Mouse (Mus musculus): ENCODE data around the gene Dnmt3b. TPM values are rescaled to one million over a fixed set of nuclear protein-coding genes. Genes with fewer than 3 reads are reported as not detected.
A peak's percentile ranks its signal among the peaks of the same experiment; 100 is the strongest.
"Not testable (repeated sequence)": the region's sequence is repeated elsewhere in the genome, so short reads cannot be mapped to it uniquely, and the experiment has no call there.

Dnmt3b gene
- polyA plus RNA-seq, 1 experiment from 2014 or later: 13.3 TPM

DNA sequence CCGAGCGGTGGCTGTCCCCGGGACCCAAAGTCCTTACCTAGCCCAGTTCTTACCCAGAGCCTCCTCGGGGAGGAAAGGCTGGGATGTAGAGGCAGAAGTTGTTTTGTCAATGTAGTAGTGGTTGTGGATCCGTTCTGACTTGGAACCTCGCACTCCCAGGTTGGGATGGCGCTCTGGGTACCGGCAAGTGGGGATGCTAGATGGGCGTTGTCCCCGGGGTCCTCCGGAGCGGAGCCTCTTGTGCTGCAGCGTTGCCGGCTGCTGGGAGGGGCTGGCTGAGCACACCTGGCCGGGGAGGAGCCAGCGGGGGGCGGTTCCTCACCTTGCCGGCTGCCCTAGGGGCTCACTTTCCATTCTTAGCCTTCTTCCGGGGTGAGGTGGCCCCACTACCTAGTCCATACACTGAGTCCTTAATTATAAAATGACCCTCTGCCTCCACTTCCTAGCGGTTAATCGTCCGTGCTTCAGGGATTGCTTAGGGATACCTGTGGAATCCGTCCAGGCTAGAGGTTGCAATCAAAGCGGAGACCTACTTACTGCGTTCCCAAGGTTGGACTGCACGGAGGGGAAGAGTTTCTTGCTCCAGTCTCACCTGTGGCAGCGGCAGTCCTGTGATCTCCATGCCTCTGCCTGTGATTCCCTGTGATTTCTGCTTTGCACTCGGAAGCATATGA, 901 bp downstream of the Dnmt3b start:
- ATAC-seq (ENCODE audit: insufficient read depth, low FRiP score, low TSS enrichment) (peak; percentile 16; the same call in 1 of the 2 replicates), DNase-seq (ENCODE audit: low spot score) (peak; percentile 15)
- Histone ChIP-seq H3K4me3 (ENCODE audit: low read depth, low read length) (peak overlapping the region; percentile 76), H3K9me3 (ENCODE audit: control insufficient read depth, low read length) (no peaks in the 10 kb centered on the region), H3K4me1 (ENCODE audit: control insufficient read depth, insufficient read depth, low read length) (peaks cover 9% of the 10 kb centered on the region), H3K36me3 (ENCODE audit: control insufficient read depth, insufficient read depth, low read length) (no peaks in the 10 kb centered on the region), H3K4me2 (ENCODE audit: low read depth) (peak overlapping the region; percentile 95), H3K27ac (ENCODE audit: low read depth, low read length) (no peak overlapping the region), H3K27me3 (ENCODE audit: control insufficient read depth, insufficient read depth, low read length) (no peaks in the 10 kb centered on the region), H3K9ac (ENCODE audit: low read length) (peak overlapping the region; percentile 84)
- WGBS: 2% methylated on average over 28 of the region's 28 CpGs

DNA sequence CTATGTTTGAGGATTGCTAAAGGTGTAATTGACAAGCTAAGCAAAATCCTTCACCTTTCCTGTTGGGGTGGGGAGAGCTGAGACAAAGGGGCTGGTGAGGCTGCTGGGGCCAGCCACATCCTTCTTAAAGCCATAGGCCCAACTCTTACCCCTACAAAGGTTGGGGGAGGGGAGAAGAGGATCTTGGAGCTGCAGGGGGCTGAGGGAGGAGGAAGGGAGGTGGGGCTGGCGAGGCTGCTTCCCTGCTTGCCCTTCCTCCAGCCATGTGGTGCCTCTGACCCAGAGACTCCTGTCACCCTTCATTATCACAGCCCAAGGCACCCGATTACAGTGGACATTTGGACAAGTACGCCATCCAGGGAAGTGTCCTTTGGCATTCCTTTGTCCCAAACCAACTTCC, 2.4 kb downstream of the Dnmt3b start:
- H3K4me2 ChIP-seq (ENCODE audit: low read depth): no peak overlapping the region
- H3K4me1 ChIP-seq (ENCODE audit: control insufficient read depth, insufficient read depth, low read length): peaks cover 9% of the 10 kb centered on the region
- DNase-seq (ENCODE audit: low spot score) (no peak), ATAC-seq (ENCODE audit: insufficient read depth, low FRiP score, low TSS enrichment) (no peak)
- no peak overlapping the region for H3K27ac ChIP-seq (ENCODE audit: low read depth, low read length)
- no peak overlapping the region for H3K4me3 ChIP-seq (ENCODE audit: low read depth, low read length)
- H3K9me3 ChIP-seq (ENCODE audit: control insufficient read depth, low read length): no peaks in the 10 kb centered on the region
- H3K36me3 ChIP-seq (ENCODE audit: control insufficient read depth, insufficient read depth, low read length): no peaks in the 10 kb centered on the region
- no peak overlapping the region for H3K9ac ChIP-seq (ENCODE audit: low read length)
- H3K27me3 ChIP-seq (ENCODE audit: control insufficient read depth, insufficient read depth, low read length): no peaks in the 10 kb centered on the region
- WGBS: 23% methylated on average over 3 of the region's 3 CpGs

DNA sequence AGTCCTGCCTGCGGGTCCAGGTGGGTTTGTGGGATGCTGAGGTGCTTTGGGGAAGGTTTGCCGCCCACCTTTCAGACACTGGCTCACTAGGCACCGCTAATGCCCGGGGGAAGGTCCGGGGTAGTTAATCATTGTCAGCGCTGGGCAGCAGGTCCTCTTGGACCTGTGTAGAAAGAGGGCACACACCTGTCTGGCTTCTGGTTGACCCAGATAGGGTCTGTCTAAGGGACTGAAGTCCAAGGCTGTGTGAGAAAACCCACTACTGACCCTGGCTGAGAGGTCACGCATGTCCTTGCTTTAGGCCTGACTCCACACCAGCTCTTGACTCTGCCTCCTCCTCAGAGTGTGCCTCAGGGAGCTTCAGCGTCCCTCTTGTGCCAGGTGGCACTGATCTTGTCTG, 8.4 kb downstream of the Dnmt3b start:
- H3K4me3 ChIP-seq (ENCODE audit: low read depth, low read length); H3K36me3 ChIP-seq (ENCODE audit: control insufficient read depth, insufficient read depth, low read length); H3K27ac ChIP-seq (ENCODE audit: low read depth, low read length); DNase-seq (ENCODE audit: low spot score); H3K4me1 ChIP-seq (ENCODE audit: control insufficient read depth, insufficient read depth, low read length); H3K4me2 ChIP-seq (ENCODE audit: low read depth); H3K9me3 ChIP-seq (ENCODE audit: control insufficient read depth, low read length); ATAC-seq (ENCODE audit: insufficient read depth, low FRiP score, low TSS enrichment); H3K9ac ChIP-seq (ENCODE audit: low read length); H3K27me3 ChIP-seq (ENCODE audit: control insufficient read depth, insufficient read depth, low read length): not testable (repeated sequence)
- 85% methylated on average over 6 of the region's 8 CpGs for WGBS

DNA sequence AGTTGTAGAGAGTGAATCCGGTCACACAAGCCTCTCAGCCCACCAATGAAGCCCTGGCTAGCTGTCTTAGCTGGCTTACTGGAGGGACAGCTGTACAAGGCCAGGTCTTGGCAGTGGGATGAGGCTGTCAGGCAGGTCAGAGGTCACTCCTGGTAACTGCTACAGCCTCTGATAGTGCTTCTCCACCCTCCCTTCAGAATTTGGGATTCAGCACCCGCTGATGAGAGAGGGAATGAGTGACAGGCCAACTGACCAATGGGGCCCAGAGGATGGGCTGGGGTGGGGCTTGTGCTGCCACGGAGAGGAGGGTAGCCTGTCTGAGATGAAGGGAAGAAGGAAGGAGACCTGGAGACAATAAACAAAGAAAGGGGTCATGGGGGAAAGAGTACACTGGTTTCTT, 11.4 kb downstream of the Dnmt3b start:
- DNase-seq (ENCODE audit: low spot score) (no peak), ATAC-seq (ENCODE audit: insufficient read depth, low FRiP score, low TSS enrichment) (no peak)
- H3K27ac ChIP-seq (ENCODE audit: low read depth, low read length): no peak overlapping the region
- H3K27me3 ChIP-seq (ENCODE audit: control insufficient read depth, insufficient read depth, low read length): no peaks in the 10 kb centered on the region
- no peak overlapping the region for H3K4me2 ChIP-seq (ENCODE audit: low read depth)
- no peak overlapping the region for H3K4me3 ChIP-seq (ENCODE audit: low read depth, low read length)
- no peak overlapping the region for H3K9ac ChIP-seq (ENCODE audit: low read length)
- 67% methylated on average over 3 of the region's 3 CpGs for WGBS
- H3K36me3 ChIP-seq (ENCODE audit: control insufficient read depth, insufficient read depth, low read length): peaks cover 2% of the 10 kb centered on the region; the same call in 1 of the 2 replicates
- no peaks in the 10 kb centered on the region for H3K9me3 ChIP-seq (ENCODE audit: control insufficient read depth, low read length)
- no peaks in the 10 kb centered on the region for H3K4me1 ChIP-seq (ENCODE audit: control insufficient read depth, insufficient read depth, low read length)

DNA sequence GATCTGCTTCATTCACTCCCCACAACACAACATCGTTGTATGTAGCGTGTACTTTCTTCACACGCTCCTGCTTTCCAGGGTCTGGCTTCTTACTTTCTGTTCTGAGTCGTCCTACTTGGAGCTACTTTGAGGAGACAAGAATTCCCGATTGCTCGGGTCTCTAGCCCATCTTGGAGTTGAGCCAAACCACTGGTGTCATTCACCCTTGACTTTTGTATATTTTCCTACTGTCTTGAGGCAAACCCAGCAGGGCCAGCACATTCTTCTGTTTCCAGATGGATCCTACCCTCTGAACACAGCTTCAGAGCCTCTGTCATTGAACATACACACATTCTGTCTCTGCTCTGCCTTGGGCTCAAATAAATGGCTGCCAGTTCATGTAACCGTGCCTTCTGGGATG, 16.2 kb downstream of the Dnmt3b start:
- WGBS: 85% methylated on average over 7 of the region's 7 CpGs
- ATAC-seq (ENCODE audit: insufficient read depth, low FRiP score, low TSS enrichment) (no peak), DNase-seq (ENCODE audit: low spot score) (no peak)
- no peak overlapping the region for H3K4me3 ChIP-seq (ENCODE audit: low read depth, low read length)
- H3K9ac ChIP-seq (ENCODE audit: low read length): no peak overlapping the region
- H3K27ac ChIP-seq (ENCODE audit: low read depth, low read length): no peak overlapping the region
- H3K36me3 ChIP-seq (ENCODE audit: control insufficient read depth, insufficient read depth, low read length): peaks cover 2% of the 10 kb centered on the region; the same call in 1 of the 2 replicates
- H3K4me1 ChIP-seq (ENCODE audit: control insufficient read depth, insufficient read depth, low read length): no peaks in the 10 kb centered on the region
- no peak overlapping the region for H3K4me2 ChIP-seq (ENCODE audit: low read depth)
- no peaks in the 10 kb centered on the region for H3K27me3 ChIP-seq (ENCODE audit: control insufficient read depth, insufficient read depth, low read length)
- no peaks in the 10 kb centered on the region for H3K9me3 ChIP-seq (ENCODE audit: control insufficient read depth, low read length)

DNA sequence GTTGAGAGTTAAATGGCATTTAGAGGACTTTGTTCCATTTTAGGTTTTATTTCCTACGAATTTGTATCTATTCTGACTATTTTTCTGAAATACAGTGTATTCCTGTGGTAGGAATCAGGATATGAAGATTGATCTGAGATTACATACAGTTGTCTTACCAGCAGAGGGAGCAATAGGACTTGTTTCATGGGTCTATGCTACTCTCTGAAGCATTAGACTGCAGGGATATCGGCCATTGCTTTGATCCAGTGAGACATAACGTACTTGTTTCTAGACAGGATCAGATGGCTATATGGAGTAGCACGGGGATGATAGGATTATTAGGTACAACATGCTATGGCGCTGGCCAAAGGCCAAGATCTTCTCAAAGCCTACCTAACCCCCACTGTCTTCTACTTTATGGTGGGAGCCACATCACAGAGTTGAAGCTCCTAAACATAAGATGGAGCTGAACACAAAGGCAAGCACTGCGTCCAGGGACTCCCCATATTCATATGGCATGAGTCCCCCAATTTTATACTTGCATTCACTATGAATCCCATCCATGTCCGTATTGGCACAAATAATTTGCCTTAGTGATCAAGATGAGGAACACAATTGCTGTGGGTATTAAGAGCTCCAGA, 19.6 kb downstream of the Dnmt3b start:
- 76% methylated on average over 7 of the region's 7 CpGs for WGBS
- Histone ChIP-seq H3K27me3 (ENCODE audit: control insufficient read depth, insufficient read depth, low read length) (no peaks in the 10 kb centered on the region), H3K9ac (ENCODE audit: low read length) (no peak overlapping the region), H3K4me2 (ENCODE audit: low read depth) (no peak overlapping the region), H3K9me3 (ENCODE audit: control insufficient read depth, low read length) (no peaks in the 10 kb centered on the region), H3K4me1 (ENCODE audit: control insufficient read depth, insufficient read depth, low read length) (no peaks in the 10 kb centered on the region), H3K36me3 (ENCODE audit: control insufficient read depth, insufficient read depth, low read length) (peaks cover 2% of the 10 kb centered on the region; the same call in 1 of the 2 replicates), H3K27ac (ENCODE audit: low read depth, low read length) (no peak overlapping the region), H3K4me3 (ENCODE audit: low read depth, low read length) (no peak overlapping the region)
- ATAC-seq (ENCODE audit: insufficient read depth, low FRiP score, low TSS enrichment) (no peak), DNase-seq (ENCODE audit: low spot score) (peak; percentile 19)

DNA sequence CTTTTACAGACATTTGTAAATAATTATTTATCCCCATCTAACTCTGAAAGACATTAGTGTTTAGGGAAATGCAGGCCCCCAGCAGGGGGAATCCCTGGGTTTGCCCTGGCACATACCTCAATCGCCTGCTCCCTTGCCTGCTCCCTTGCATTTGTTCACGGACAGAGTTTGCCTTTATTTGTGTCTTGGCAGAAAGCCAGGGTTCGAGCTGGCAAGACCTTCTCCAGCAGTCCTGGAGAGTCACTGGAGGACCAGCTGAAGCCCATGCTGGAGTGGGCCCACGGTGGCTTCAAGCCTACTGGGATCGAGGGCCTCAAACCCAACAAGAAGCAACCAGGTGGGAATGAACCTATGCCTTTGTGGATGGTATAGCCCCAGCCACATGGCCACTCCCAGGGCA, 20.9 kb downstream of the Dnmt3b start:
- Histone ChIP-seq H3K27ac (ENCODE audit: low read depth, low read length) (no peak overlapping the region), H3K4me2 (ENCODE audit: low read depth) (no peak overlapping the region), H3K27me3 (ENCODE audit: control insufficient read depth, insufficient read depth, low read length) (no peaks in the 10 kb centered on the region), H3K36me3 (ENCODE audit: control insufficient read depth, insufficient read depth, low read length) (peaks cover 2% of the 10 kb centered on the region; the same call in 1 of the 2 replicates), H3K9me3 (ENCODE audit: control insufficient read depth, low read length) (no peaks in the 10 kb centered on the region), H3K4me1 (ENCODE audit: control insufficient read depth, insufficient read depth, low read length) (no peaks in the 10 kb centered on the region), H3K9ac (ENCODE audit: low read length) (no peak overlapping the region), H3K4me3 (ENCODE audit: low read depth, low read length) (no peak overlapping the region)
- WGBS: 81% methylated on average over 5 of the region's 5 CpGs
- no peak for DNase-seq (ENCODE audit: low spot score)
- no peak for ATAC-seq (ENCODE audit: insufficient read depth, low FRiP score, low TSS enrichment)

DNA sequence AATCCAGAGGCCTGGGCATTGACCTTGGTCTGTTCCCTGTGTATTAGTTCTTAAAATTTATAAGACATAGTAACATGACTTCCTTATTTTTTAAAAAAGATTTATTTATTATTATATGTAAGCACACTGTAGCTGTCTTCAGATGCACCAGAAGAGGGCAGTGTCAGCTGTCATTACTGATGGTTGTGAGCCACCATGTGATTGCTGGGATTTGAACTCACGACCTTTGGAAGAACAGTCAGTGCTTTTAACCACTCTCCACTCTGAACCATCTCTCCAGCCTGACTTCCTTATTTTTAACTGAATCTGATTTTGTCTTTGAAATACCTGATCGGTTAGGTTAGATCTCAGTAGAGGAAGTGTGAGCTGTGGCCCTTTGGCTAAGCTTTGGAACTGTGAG, 23.4 kb downstream of the Dnmt3b start:
- no peaks in the 10 kb centered on the region for H3K36me3 ChIP-seq (ENCODE audit: control insufficient read depth, insufficient read depth, low read length)

DNA sequence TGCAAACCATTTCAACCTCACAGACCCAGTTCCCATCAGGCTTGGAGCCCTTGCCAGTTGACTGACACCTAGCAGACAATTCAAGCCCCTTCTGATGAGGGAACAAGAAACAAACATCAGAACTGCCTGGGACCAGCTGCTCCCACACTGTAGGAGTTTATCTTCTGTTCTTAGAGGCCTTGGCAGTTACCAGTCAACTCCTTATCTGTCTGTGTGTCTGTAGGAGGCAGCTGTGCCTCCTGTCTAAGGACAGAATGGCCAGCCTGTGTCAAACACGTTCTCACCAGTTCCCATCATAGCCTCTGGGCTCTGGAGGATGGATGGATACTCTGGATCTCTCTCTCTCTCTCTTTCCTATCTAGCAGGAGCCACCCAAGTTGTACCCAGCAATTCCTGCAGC, 26.1 kb downstream of the Dnmt3b start:
- not testable (repeated sequence) for ATAC-seq (ENCODE audit: insufficient read depth, low FRiP score, low TSS enrichment); H3K27me3 ChIP-seq (ENCODE audit: control insufficient read depth, insufficient read depth, low read length); H3K36me3 ChIP-seq (ENCODE audit: control insufficient read depth, insufficient read depth, low read length); H3K4me3 ChIP-seq (ENCODE audit: low read depth, low read length); H3K4me2 ChIP-seq (ENCODE audit: low read depth); H3K27ac ChIP-seq (ENCODE audit: low read depth, low read length); H3K9me3 ChIP-seq (ENCODE audit: control insufficient read depth, low read length); DNase-seq (ENCODE audit: low spot score); H3K4me1 ChIP-seq (ENCODE audit: control insufficient read depth, insufficient read depth, low read length); H3K9ac ChIP-seq (ENCODE audit: low read length)
- whole genome bisulfite sequencing: 100% methylated on average over 1 of the region's 1 CpGs

More for the DNA sequence above, 23.4 kb downstream of the Dnmt3b start:
- H3K9ac ChIP-seq (ENCODE audit: low read length): no peak overlapping the region
- H3K9me3 ChIP-seq (ENCODE audit: control insufficient read depth, low read length): no peaks in the 10 kb centered on the region
- no peaks in the 10 kb centered on the region for H3K27me3 ChIP-seq (ENCODE audit: control insufficient read depth, insufficient read depth, low read length)
- H3K4me2 ChIP-seq (ENCODE audit: low read depth): no peak overlapping the region
- DNase-seq (ENCODE audit: low spot score) (no peak), ATAC-seq (ENCODE audit: insufficient read depth, low FRiP score, low TSS enrichment) (no peak)
- no peak overlapping the region for H3K27ac ChIP-seq (ENCODE audit: low read depth, low read length)
- H3K4me1 ChIP-seq (ENCODE audit: control insufficient read depth, insufficient read depth, low read length): no peaks in the 10 kb centered on the region
- 90% methylated on average over 2 of the region's 2 CpGs for WGBS
- no peak overlapping the region for H3K4me3 ChIP-seq (ENCODE audit: low read depth, low read length)
